Mouse (Mus musculus): ENCODE measurements around the gene Smarcad1. TPM values are rescaled to one million over a fixed set of nuclear protein-coding genes. Genes with fewer than 3 reads are reported as not detected.

Smarcad1 gene
- polyA plus RNA-seq (2012; rRNA removed; ENCODE audit: low replicate concordance): 3.5 and 3.9 TPM in 2 replicates

GRCm38 (mm10) chr6:65042491-65043171 is at the start of gene Smarcad1:
Smarcad1 (plus strand) TSS chr6:65042583.

GRCm38 (mm10) chr6:65144621-65145205 is 102.3 kb downstream of the Smarcad1 start, which contains the start of gene Hpgds:
Hpgds (minus strand) TSS chr6:65144908.

Other genes with a start within 250 kb of the Smarcad1 start
- 0.05 TPM in 2 replicates for gene Hpgds, start 102.3 kb downstream of the Smarcad1 start, polyA plus RNA-seq (2012; rRNA removed; ENCODE audit: low replicate concordance)

Data from duodenum, adult 2 months (tissue).